Mouse (Mus musculus) heart, embryonic 11.5 days (tissue): ENCODE measurements around the gene Tmem132e. TPM values are rescaled to one million over a fixed set of nuclear protein-coding genes. Genes with fewer than 3 reads are reported as not detected.

Source experiments
- ATAC-seq: fragments of 200-750 bp; cut with Nextera tagmentation; replicated peaks from 2 replicates; pipeline ENCODE4 v1.8.0; 2017; ENCODE audit warnings: moderate library complexity; ENCODE audit not compliant: insufficient number of reproducible peaks, low FRiP score, low TSS enrichment
- H3K27ac ChIP-seq: fragments of 300-500 bp; sonication (generic); 2 replicates; pipeline ENCODE4 v1.5.1; 2014; ENCODE audit warnings: mild to moderate bottlenecking, low read depth, low read length
- H3K27me3 ChIP-seq: fragments of 300-500 bp; sonication (generic); 2 replicates; pipeline ENCODE4 v1.6.1; 2014; ENCODE audit warnings: mild to moderate bottlenecking, low read length, mixed read lengths; ENCODE audit not compliant: control insufficient read depth, insufficient read depth
- H3K36me3 ChIP-seq: fragments of 300-500 bp; sonication (generic); 2 replicates; pipeline ENCODE4 v1.6.1; 2014; ENCODE audit warnings: mild to moderate bottlenecking, low read length, moderate library complexity, mixed read lengths; ENCODE audit not compliant: control insufficient read depth, insufficient read depth
- H3K4me1 ChIP-seq: fragments of 300-500 bp; sonication (generic); 2 replicates; pipeline ENCODE4 v1.6.1; 2014; ENCODE audit warnings: low read length; ENCODE audit not compliant: control insufficient read depth, insufficient read depth
- H3K4me2 ChIP-seq: fragments of 300-500 bp; sonication (generic); 2 replicates; pipeline ENCODE4 v1.6.1; 2014; ENCODE audit warnings: mild to moderate bottlenecking, moderate library complexity
- H3K4me3 ChIP-seq: fragments of 300-500 bp; sonication (generic); 2 replicates; pipeline ENCODE4 v1.5.1; 2014; ENCODE audit warnings: low read depth, low read length
- H3K9ac ChIP-seq: fragments of 300-500 bp; sonication (generic); 2 replicates; pipeline ENCODE4 v1.6.1; 2014; ENCODE audit warnings: mild to moderate bottlenecking, low read depth, low read length, moderate library complexity
- H3K9me3 ChIP-seq: fragments of 300-500 bp; sonication (generic); replicated peaks from 2 replicates; pipeline ENCODE4 v1.6.1; 2016; ENCODE audit warnings: low read length; ENCODE audit not compliant: control insufficient read depth
- WGBS: fragments of 180-500 bp; shearing (Covaris S2); extraction: QIAGEN DNeasy Blood & Tissue Kit; methylation state at CpG from one replicate; pipeline ENCODE4 v1.1.7; 2014; ENCODE audit not compliant: insufficient replicate concordance; 5-methylcytosine and 5-hydroxymethylcytosine counted together
- polyA plus RNA-seq: library from polyadenylated mRNA; unstranded; fragments of >200 nt; fragmentation: Nextera tagmentation; extraction: Ambion mirVana; gene quantifications from 2 replicates; pipeline ENCODE4 v1.2.1, GENCODE M21; 2014

The Tmem132e gene
- polyA plus RNA-seq, 1 experiment from 2014 or later = 0.29 TPM

- Histone ChIP-seq H3K9ac (no peak overlapping the region), H3K36me3 (no peaks in the 10 kb centered on the region), H3K27ac (no peak overlapping the region), H3K4me3 (no peak overlapping the region), H3K4me2 (no peak overlapping the region), H3K9me3 (no peaks in the 10 kb centered on the region), H3K4me1 (no peaks in the 10 kb centered on the region), H3K27me3 (no peaks in the 10 kb centered on the region)
- WGBS = 77% methylated on average over 3 of the region's 3 CpGs
- no peak for ATAC-seq
These were observed 102.2 kb downstream of the Tmem132e start for GRCm38 (mm10) chr11:82490896-82491295.

Other genes with a start within 250 kb of the Tmem132e start
- not detected in 2 replicates for gene Ccl1, start 83.2 kb upstream of the Tmem132e start, polyA plus RNA-seq